Mouse (Mus musculus): ENCODE data around the gene Shc3.

DNA sequence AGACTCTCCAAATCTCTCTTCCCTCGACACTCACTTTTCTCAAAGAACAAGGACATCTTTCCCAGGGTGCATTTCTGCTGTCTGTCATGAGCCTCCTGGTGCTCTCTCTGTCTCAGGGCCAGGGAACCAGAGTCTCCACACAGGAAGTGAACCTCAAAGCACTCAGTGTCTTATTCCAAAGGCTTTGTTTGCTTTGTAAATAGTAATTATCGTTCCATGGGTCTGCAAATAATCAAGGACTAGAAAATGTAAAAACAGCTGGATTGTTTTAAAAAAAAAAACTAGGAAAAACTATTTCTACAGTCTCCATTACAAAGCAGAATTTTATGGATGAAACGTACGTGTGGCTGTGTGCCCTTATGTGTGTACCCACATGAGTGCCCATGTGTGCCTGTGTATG lies 178.8 kb downstream of the Shc3 start:
- no peak for TF ChIP-seq CTCF (conservative IDR thresholded peaks at IDR 0.05; ENCODE audit: insufficient read depth, insufficient read length, low read depth, low read length)
- no peak for TF ChIP-seq POLR2A (IDR thresholded peaks at IDR 0.05; ENCODE audit: low read depth, low read length)

Data from kidney, adult 2 months (tissue).